In genomic region chr2:129674935-129675634, GRCm38 (mm10) we compare ENCODE assay signal across 9 mouse cellular contexts. TPM values are rescaled to one million over a fixed set of nuclear protein-coding genes. Genes with fewer than 3 reads are reported as not detected.
DNase-seq lines count a peak whose midpoint lies in the region; ATAC-seq and TF ChIP-seq lines count a peak whose summit lies in the region.
"Had no signal": no experiment of that assay in that cellular context is flagged by ENCODE, and none has a peak within 500 bp of the region (broad histone marks: within the 10 kb centered on the region; RNA-seq: fewer than 3 reads in every experiment).

No protein-coding gene starts in this region.

- H3K27ac ChIP-seq in heart, embryonic 11.5 days (ENCODE audit: low read depth, low read length) = no peak overlapping the region
- H3K27ac ChIP-seq in hindbrain, embryonic 15.5 days (replicated peaks) = no peak overlapping the region
- H3K27ac ChIP-seq in left cerebral cortex, adult 2 months = no peak overlapping the region
- no peak overlapping the region for H3K27ac ChIP-seq in midbrain, embryonic 13.5 days
- H3K27ac ChIP-seq in spleen, adult 2 months (ENCODE audit: insufficient read depth, low read length) = no peak overlapping the region

- no peak for ATAC-seq in heart, embryonic 11.5 days (replicated peaks; ENCODE audit: insufficient number of reproducible peaks, low FRiP score, low TSS enrichment)
- ATAC-seq in hindbrain, embryonic 15.5 days (ENCODE audit: low FRiP score, low read depth) = 0 out of 2 replicates have a peak, but pooled peaks have one; percentile 54
- ATAC-seq in midbrain, embryonic 13.5 days = 0 out of 2 replicates have a peak, but pooled peaks have one; percentile 35

- no peaks in the 10 kb centered on the region; the same call in 1 of the 2 replicates for H3K9me3 ChIP-seq in heart, embryonic 11.5 days (replicated peaks; ENCODE audit: control insufficient read depth, low read length)
- no peaks in the 10 kb centered on the region for H3K9me3 ChIP-seq in hindbrain, embryonic 15.5 days
- H3K9me3 ChIP-seq in midbrain, embryonic 13.5 days = no peaks in the 10 kb centered on the region

- 35% methylated on average over 13 of the region's 13 CpGs for WGBS in heart, embryonic 11.5 days (ENCODE audit: insufficient replicate concordance)
- WGBS in hindbrain, embryonic 15.5 days = 26% methylated on average over 13 of the region's 13 CpGs
- 38% methylated on average over 13 of the region's 13 CpGs for WGBS in midbrain, embryonic 13.5 days
- 36% methylated on average over 13 of the region's 13 CpGs for WGBS in spleen, adult 2 months

- peak; percentile 92 for DNase-seq in heart, adult 11 months
- DNase-seq in cerebellum, adult 8-10 months = peak; percentile 86
- peak; percentile 74 for DNase-seq in forelimb bud, embryonic 11.5 days (ENCODE audit: low read depth, low spot score)
- DNase-seq in left cerebral cortex, adult 2 months (ENCODE audit: extremely low spot score in 1 of 2, low spot score in 2 of 2) = peak; percentile 80 to 88
- peak; percentile 46 to 79 for DNase-seq in spleen, adult 2 months (ENCODE audit: low read depth in 1 of 2, low spot score in 2 of 2)

- no peaks in the 10 kb centered on the region for H3K36me3 ChIP-seq in heart, embryonic 11.5 days (ENCODE audit: control insufficient read depth, insufficient read depth, low read length)
- no peaks in the 10 kb centered on the region for H3K36me3 ChIP-seq in hindbrain, embryonic 15.5 days
- no peaks in the 10 kb centered on the region for H3K36me3 ChIP-seq in midbrain, embryonic 13.5 days
- no peaks in the 10 kb centered on the region for H3K36me3 ChIP-seq in spleen, adult 2 months (ENCODE audit: control insufficient read depth, insufficient read depth, low read length)

- no peaks in the 10 kb centered on the region for H3K4me1 ChIP-seq in heart, embryonic 11.5 days (ENCODE audit: control insufficient read depth, insufficient read depth, low read length)
- no peaks in the 10 kb centered on the region for H3K4me1 ChIP-seq in hindbrain, embryonic 15.5 days (replicated peaks)
- H3K4me1 ChIP-seq in midbrain, embryonic 13.5 days (replicated peaks) = peaks cover 9% of the 10 kb centered on the region
- H3K4me1 ChIP-seq in spleen, adult 2 months (ENCODE audit: control insufficient read depth, insufficient read depth, insufficient read length) = no peaks in the 10 kb centered on the region

- TF ChIP-seq CTCF in left cerebral cortex, adult 2 months (IDR thresholded peaks at IDR 0.05) = peak; percentile 94
- peak; percentile 100 for TF ChIP-seq CTCF in spleen, adult 2 months (IDR thresholded peaks at IDR 0.05; ENCODE audit: extremely low read depth, insufficient read depth, insufficient read length, insufficient replicate concordance)

- peaks cover 2% of the 10 kb centered on the region; the same call in 1 of the 2 replicates for H3K27me3 ChIP-seq in heart, embryonic 11.5 days (ENCODE audit: control insufficient read depth, insufficient read depth, low read length)
- 0 out of 2 replicates have a peak, but pooled peaks cover 2% of the 10 kb centered on the region for H3K27me3 ChIP-seq in hindbrain, embryonic 15.5 days
- H3K27me3 ChIP-seq in midbrain, embryonic 13.5 days = peaks cover 4% of the 10 kb centered on the region; the same call in 1 of the 2 replicates
- no peaks in the 10 kb centered on the region for H3K27me3 ChIP-seq in spleen, adult 2 months (ENCODE audit: control insufficient read depth, insufficient read depth, low read length)

- intact Hi-C loops in left cerebral cortex, adult 2 months (cut with DNase I) = loop anchor here (1.0 to 10.0 kb wide), 4 partner anchors 127 to 492 kb away; partner anchors contain the start of gene Stk35

- no peak overlapping the region for H3K4me3 ChIP-seq in heart, embryonic 11.5 days (ENCODE audit: low read depth, low read length)
- H3K4me3 ChIP-seq in hindbrain, embryonic 15.5 days = no peak overlapping the region
- no peak overlapping the region for H3K4me3 ChIP-seq in left cerebral cortex, adult 2 months
- no peak overlapping the region for H3K4me3 ChIP-seq in midbrain, embryonic 13.5 days (replicated peaks)
- no peak overlapping the region for H3K4me3 ChIP-seq in spleen, adult 2 months (ENCODE audit: extremely low read depth, insufficient read depth, insufficient read length)

- no peak overlapping the region for H3K9ac ChIP-seq in heart, embryonic 11.5 days (ENCODE audit: low read depth, low read length)
- no peak overlapping the region for H3K9ac ChIP-seq in hindbrain, embryonic 15.5 days
- H3K9ac ChIP-seq in midbrain, embryonic 13.5 days (replicated peaks) = no peak overlapping the region

- TF ChIP-seq POLR2A in spleen, adult 2 months (IDR thresholded peaks at IDR 0.05; ENCODE audit: low read depth, low read length) = no peak

- H3K4me2 ChIP-seq in heart, embryonic 11.5 days = no peak overlapping the region
- no peak overlapping the region for H3K4me2 ChIP-seq in hindbrain, embryonic 15.5 days
- H3K4me2 ChIP-seq in midbrain, embryonic 13.5 days (replicated peaks) = no peak overlapping the region

RNA-seq across cellular contexts. Expression of gene Pdyn, which starts 24.6 kb away (rescaled TPM):
- polyA plus RNA-seq in heart, embryonic 11.5 days (2014; fragmentation: Nextera tagmentation; extraction: Ambion mirVana) = 0.27 and 0.41 TPM in 2 replicates
- 15.3 and 19.9 TPM in 2 replicates for polyA plus RNA-seq in hindbrain, embryonic 15.5 days (2015; fragmentation: Nextera tagmentation; extraction: Ambion mirVana)
- 10 to 100 TPM; 29.6 to 33.9 TPM for total RNA-seq in left cerebral cortex, adult 2 months (2021)
- polyA plus RNA-seq in midbrain, embryonic 13.5 days (2015; fragmentation: Nextera tagmentation; extraction: Ambion mirVana) = 3.8 and 4.2 TPM in 2 replicates
- polyA plus RNA-seq in spleen, adult 2 months (2012; rRNA removed) = not detected in 2 replicates
- polyA plus RNA-seq: stomach, embryonic 14.5 days had no signal
